Mouse (Mus musculus) liver, embryonic 15.5 days (tissue): Measurements from ENCODE around the gene Rnf8. TPM values are rescaled to one million over a fixed set of nuclear protein-coding genes. Genes with fewer than 3 reads are reported as not detected.
A peak's percentile ranks its signal among the peaks of the same experiment; 100 is the strongest.

Experiments
- ATAC-seq: fragments of 200-750 bp; cut with Nextera tagmentation; 2 replicates; pipeline ENCODE4 v1.8.0; 2017; ENCODE audit warnings: moderate number of reproducible peaks, mild to moderate bottlenecking, moderate library complexity; ENCODE audit not compliant: insufficient read depth
- H3K27ac ChIP-seq: fragments of 300-500 bp; sonication (generic); replicated peaks from 2 replicates; pipeline ENCODE4 v1.5.1; 2015; ENCODE audit warnings: mild to moderate bottlenecking, inconsistent platforms
- H3K27me3 ChIP-seq: fragments of 300-500 bp; sonication (generic); 2 replicates; pipeline ENCODE4 v1.6.1; 2015; ENCODE audit warnings: mild to moderate bottlenecking, inconsistent platforms
- H3K36me3 ChIP-seq: fragments of 300-500 bp; sonication (generic); replicated peaks from 2 replicates; pipeline ENCODE4 v1.6.1; 2015; ENCODE audit warnings: moderate library complexity, mild to moderate bottlenecking, inconsistent platforms
- H3K4me1 ChIP-seq: fragments of 300-500 bp; sonication (generic); replicated peaks from 2 replicates; pipeline ENCODE4 v1.6.1; 2015; ENCODE audit warnings: inconsistent platforms
- H3K4me2 ChIP-seq: fragments of 300-500 bp; sonication (generic); 2 replicates; pipeline ENCODE4 v1.6.1; 2015; ENCODE audit warnings: moderate library complexity, mild to moderate bottlenecking, inconsistent platforms
- H3K4me3 ChIP-seq: fragments of 300-500 bp; sonication (generic); replicated peaks from 2 replicates; pipeline ENCODE4 v1.5.1; 2015; ENCODE audit warnings: mild to moderate bottlenecking, inconsistent platforms
- H3K9ac ChIP-seq: fragments of 300-500 bp; sonication (generic); 2 replicates; pipeline ENCODE4 v1.6.1; 2015; ENCODE audit warnings: moderate library complexity, mild to moderate bottlenecking, inconsistent platforms
- H3K9me3 ChIP-seq: fragments of 300-500 bp; sonication (generic); replicated peaks from 2 replicates; pipeline ENCODE4 v1.6.1; 2016; ENCODE audit warnings: inconsistent platforms
- WGBS: fragments of 180-500 bp; shearing (Covaris S2); methylation state at CpG from one replicate; pipeline ENCODE4 v1.1.7; 2015; ENCODE audit warnings: mixed read lengths; ENCODE audit not compliant: insufficient replicate concordance; 5-methylcytosine and 5-hydroxymethylcytosine counted together
- polyA plus RNA-seq: library from polyadenylated mRNA; unstranded; fragments of >200 nt; fragmentation: Nextera tagmentation; extraction: Ambion mirVana; gene quantifications from 2 replicates; pipeline ENCODE4 v1.2.1, GENCODE M21; 2015

The Rnf8 gene
- polyA plus RNA-seq, 1 experiment from 2014 or later, result 36.7 TPM

DNA sequence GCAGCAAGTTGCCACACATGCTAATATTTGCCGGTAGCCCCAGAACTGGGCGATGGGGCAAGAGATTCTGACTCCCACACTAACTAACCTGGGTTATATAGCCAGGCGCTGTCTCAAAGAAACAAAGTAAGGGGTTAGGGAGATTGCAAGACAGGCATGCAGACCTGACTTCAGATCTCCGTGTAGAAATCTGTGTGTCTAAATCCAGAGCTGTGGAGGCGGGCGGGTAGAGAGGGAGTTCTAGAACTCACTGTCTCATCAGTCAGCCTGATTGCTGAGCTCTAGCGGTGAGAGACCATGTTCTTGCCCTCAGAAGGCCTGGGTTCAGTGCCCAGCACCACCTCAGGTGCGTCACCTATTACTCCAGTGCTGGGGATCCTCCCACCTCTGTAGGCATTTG lies 8.9 kb downstream of the Rnf8 start:
- H3K27ac ChIP-seq, result no peak overlapping the region
- no peaks in the 10 kb centered on the region for H3K9me3 ChIP-seq
- no peaks in the 10 kb centered on the region for H3K27me3 ChIP-seq
- peaks cover 97% of the 10 kb centered on the region for H3K36me3 ChIP-seq
- no peak overlapping the region for H3K4me3 ChIP-seq
- H3K4me2 ChIP-seq, result no peak overlapping the region
- H3K4me1 ChIP-seq, result peaks cover 12% of the 10 kb centered on the region
- H3K9ac ChIP-seq, result no peak overlapping the region
- ATAC-seq, result no peak
- 85% methylated on average over 8 of the region's 8 CpGs for WGBS

DNA sequence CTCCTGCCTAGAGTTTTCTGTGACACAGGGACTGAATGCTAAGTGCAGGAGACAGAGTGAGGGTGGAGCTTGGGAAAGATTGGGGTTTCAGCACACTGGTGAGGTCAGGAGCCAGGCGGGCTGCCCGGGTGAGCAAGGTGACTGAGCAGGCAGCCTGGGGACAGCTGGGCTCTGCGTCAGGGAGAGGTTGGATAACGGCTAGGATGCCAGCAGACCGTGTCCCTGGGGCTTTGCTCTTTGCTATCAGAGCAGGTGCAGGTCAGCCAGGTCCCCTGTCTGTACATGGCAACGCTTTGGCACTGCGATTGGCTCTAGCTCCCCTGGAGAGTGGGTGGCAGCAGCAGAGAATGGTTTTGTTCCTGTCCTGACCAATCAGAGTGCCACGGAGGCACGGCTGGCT lies 12.7 kb downstream of the Rnf8 start:
- no peak overlapping the region for H3K9ac ChIP-seq
- WGBS, result 85% methylated on average over 9 of the region's 9 CpGs
- H3K27me3 ChIP-seq, result no peaks in the 10 kb centered on the region
- no peak overlapping the region for H3K4me2 ChIP-seq
- no peak overlapping the region for H3K27ac ChIP-seq
- H3K36me3 ChIP-seq, result peaks cover 99% of the 10 kb centered on the region
- H3K9me3 ChIP-seq, result no peaks in the 10 kb centered on the region
- H3K4me3 ChIP-seq, result no peak overlapping the region
- ATAC-seq, result no peak
- H3K4me1 ChIP-seq, result peaks cover 34% of the 10 kb centered on the region

DNA sequence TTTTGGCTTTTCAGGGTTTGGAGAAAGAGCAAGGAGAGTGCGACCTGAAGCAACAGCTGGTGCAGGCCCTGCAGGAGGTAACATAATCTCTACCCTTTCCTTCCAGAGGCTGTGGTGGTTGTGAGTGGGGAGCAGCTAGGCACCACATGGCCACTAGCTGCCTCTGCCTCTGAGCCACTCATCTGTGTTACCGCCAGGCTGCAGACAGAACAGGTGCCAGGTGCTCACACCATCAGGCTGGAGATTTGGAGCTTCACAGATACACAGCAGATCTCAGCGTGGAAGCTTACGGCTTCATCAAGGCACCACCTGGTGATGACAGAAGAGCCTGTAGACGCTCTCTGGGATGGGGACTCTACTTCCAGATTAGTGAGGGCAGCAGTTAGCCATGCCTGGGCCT lies 14.4 kb downstream of the Rnf8 start:
- 84% methylated on average over 5 of the region's 5 CpGs for WGBS
- ATAC-seq, result no peak
- no peak overlapping the region for H3K4me3 ChIP-seq
- H3K9ac ChIP-seq, result no peak overlapping the region
- peaks cover 34% of the 10 kb centered on the region for H3K4me1 ChIP-seq
- H3K27me3 ChIP-seq, result no peaks in the 10 kb centered on the region
- H3K36me3 ChIP-seq, result peaks cover 99% of the 10 kb centered on the region
- H3K9me3 ChIP-seq, result no peaks in the 10 kb centered on the region
- peak overlapping the region; percentile 49; the same call in 1 of the 2 replicates for H3K4me2 ChIP-seq
- peak overlapping the region; percentile 77 for H3K27ac ChIP-seq

DNA sequence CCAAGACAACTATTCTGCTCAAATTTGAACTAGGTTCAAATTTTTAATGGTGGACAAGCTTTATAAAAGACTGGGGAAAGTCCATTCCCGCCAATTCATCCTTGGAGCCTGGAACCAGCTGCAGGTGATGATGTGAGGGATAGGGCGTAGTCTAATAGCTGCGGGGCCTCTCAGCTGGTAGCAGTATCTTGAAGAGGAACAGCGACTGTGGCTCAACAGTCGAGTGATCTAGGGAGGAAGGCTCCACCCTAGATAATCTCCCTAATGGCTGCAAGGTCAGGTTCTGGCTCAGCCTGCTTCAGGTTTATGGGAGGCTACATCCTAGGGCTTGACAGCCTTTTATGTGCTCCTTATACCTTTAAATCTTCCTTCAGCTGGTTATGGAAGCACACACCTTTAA lies 15.0 kb downstream of the Rnf8 start:
- H3K36me3 ChIP-seq, result peaks cover 99% of the 10 kb centered on the region
- H3K27ac ChIP-seq, result peak overlapping the region; percentile 77
- WGBS, result 16% methylated on average over 5 of the region's 5 CpGs
- H3K27me3 ChIP-seq, result no peaks in the 10 kb centered on the region
- peaks cover 34% of the 10 kb centered on the region for H3K4me1 ChIP-seq
- H3K4me2 ChIP-seq, result peak overlapping the region; percentile 49
- no peaks in the 10 kb centered on the region for H3K9me3 ChIP-seq
- no peak overlapping the region for H3K4me3 ChIP-seq
- peak overlapping the region; percentile 27; the same call in 1 of the 2 replicates for H3K9ac ChIP-seq
- ATAC-seq, result peak; percentile 85

DNA sequence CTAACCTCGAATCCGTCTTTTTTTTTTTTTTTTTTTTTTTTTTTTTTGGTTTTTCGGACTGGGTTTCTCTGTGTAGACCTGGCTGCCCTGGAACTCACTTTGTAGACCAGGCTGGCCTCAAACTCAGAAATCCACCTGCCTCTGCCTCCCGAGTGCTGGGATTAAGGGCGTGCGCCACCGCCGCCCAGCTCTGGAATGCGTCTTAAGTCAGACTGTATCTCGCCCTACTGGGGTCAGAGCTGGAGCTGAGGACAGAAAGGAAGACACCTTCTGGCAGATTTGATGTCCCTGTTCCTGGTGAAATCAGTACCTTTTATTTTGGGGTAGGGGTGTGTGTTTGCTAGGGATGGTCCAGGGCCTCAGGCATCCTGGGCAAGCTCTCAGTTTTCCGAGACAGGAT lies 17.7 kb downstream of the Rnf8 start:
- 85% methylated on average over 11 of the region's 11 CpGs for WGBS
- Histone ChIP-seq H3K27me3 (no peaks in the 10 kb centered on the region), H3K4me2 (no peak overlapping the region), H3K27ac (no peak overlapping the region), H3K4me3 (no peak overlapping the region), H3K9ac (no peak overlapping the region), H3K36me3 (peaks cover 99% of the 10 kb centered on the region), H3K4me1 (peaks cover 49% of the 10 kb centered on the region), H3K9me3 (no peaks in the 10 kb centered on the region)
- no peak for ATAC-seq

DNA sequence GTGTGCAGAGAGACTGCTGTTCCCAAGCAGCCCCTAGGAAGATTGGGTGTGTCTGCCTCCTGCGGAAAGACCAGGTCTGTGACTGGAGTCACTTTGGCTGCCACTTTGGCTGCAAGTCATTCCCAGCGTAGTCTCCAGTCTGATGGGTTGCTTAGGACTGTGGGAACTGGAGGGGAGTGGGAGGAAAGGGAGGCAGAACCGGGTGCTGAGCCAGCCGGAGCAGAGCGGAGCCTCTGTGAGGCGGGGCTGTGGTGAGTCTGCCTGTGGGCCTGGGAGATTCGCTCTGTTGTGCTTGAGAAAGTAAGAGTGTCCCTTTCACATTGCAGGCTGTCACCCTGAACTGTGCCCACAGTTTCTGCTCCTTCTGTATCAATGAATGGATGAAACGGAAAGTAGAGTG lies 20.9 kb downstream of the Rnf8 start:
- Histone ChIP-seq H3K9me3 (no peaks in the 10 kb centered on the region), H3K4me3 (no peak overlapping the region), H3K27ac (peak overlapping the region; percentile 4; the same call in 1 of the 2 replicates), H3K4me2 (no peak overlapping the region), H3K4me1 (peaks cover 36% of the 10 kb centered on the region), H3K9ac (no peak overlapping the region), H3K36me3 (peaks cover 98% of the 10 kb centered on the region), H3K27me3 (no peaks in the 10 kb centered on the region)
- WGBS, result 88% methylated on average over 8 of the region's 8 CpGs
- ATAC-seq, result no peak

DNA sequence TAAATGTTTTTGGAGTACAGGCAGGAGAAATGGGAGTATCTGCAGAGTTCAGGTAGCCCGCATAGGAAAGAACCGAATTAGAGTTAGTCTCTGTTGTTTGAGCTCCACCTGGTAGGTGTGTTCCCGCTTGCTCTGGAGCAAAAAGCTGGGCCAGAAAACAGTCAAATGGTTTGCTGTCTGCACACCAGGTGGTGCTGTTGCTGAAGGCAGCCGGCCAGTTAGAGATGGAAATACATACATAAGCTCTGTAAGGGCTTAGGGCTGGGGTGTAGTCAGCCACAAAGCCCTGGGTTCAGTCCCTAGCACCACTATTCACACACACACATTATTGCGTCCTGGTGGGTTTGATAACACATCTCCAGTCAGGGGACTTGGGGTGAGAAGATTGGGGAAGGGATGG lies 21.5 kb downstream of the Rnf8 start:
- H3K4me1 ChIP-seq, result peaks cover 35% of the 10 kb centered on the region
- WGBS, result 59% methylated on average over 5 of the region's 5 CpGs
- H3K4me2 ChIP-seq, result no peak overlapping the region
- H3K27me3 ChIP-seq, result no peaks in the 10 kb centered on the region
- H3K9me3 ChIP-seq, result no peaks in the 10 kb centered on the region
- ATAC-seq, result no peak
- H3K9ac ChIP-seq, result no peak overlapping the region
- peaks cover 98% of the 10 kb centered on the region for H3K36me3 ChIP-seq
- no peak overlapping the region for H3K4me3 ChIP-seq
- H3K27ac ChIP-seq, result 0 out of 2 replicates have a peak overlapping the region, but pooled peaks have one; percentile 4

DNA sequence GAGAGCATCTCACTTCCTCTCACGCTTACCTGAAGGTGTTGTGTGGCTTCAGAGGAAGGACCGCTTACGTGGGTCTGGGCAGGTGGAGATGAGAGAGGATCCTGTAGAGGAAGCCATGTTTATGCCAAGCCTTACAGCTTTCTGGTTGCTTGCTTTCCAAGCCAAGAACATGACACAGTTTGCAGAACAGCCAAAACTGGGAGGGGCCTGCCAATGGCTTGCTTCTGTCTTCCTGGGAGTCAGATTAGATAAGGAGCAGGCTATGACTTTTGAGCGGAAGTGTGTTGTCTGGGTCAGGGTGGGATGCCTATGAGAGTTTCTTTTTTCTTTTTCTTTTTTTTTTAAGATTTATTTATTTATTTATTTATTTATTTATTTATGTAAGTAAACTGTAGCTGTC lies 22.8 kb downstream of the Rnf8 start:
- Histone ChIP-seq H3K36me3 (peaks cover 98% of the 10 kb centered on the region), H3K4me2 (peak overlapping the region; percentile 38), H3K27ac (peak overlapping the region; percentile 57; the same call in 1 of the 2 replicates)

DNA sequence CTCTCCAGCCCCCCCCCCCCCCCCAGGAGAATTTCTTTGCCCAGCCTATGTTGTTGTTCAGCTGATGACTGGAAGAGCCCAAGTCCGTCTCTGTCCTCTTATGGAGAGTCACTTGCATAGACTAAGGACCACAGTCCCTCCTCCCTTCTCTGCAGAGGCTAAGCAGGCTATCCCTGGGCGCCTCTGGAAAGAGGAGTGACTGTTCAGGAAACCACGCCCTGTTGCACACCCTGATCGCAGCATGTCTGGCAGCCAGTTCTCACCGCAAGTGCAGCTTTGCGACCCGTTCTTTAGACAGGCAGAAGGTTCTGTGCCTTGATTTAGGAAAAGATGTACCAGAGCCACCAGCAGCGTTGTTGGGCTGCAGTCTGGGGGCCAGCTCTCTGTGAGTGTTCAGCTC lies 23.3 kb downstream of the Rnf8 start:
- Histone ChIP-seq H3K9ac (no peak overlapping the region), H3K4me3 (no peak overlapping the region), H3K27ac (peak overlapping the region; percentile 61), H3K27me3 (no peaks in the 10 kb centered on the region), H3K4me1 (peaks cover 35% of the 10 kb centered on the region), H3K4me2 (peak overlapping the region; percentile 38), H3K36me3 (peaks cover 98% of the 10 kb centered on the region), H3K9me3 (no peaks in the 10 kb centered on the region)
- ATAC-seq, result peak; percentile 75
- WGBS, result 21% methylated on average over 8 of the region's 8 CpGs

More for the DNA sequence above, 22.8 kb downstream of the Rnf8 start:
- WGBS, result 64% methylated on average over 4 of the region's 4 CpGs
- no peak overlapping the region for H3K4me3 ChIP-seq
- no peaks in the 10 kb centered on the region for H3K9me3 ChIP-seq
- no peak overlapping the region for H3K9ac ChIP-seq
- H3K27me3 ChIP-seq, result no peaks in the 10 kb centered on the region
- H3K4me1 ChIP-seq, result peaks cover 35% of the 10 kb centered on the region
- ATAC-seq, result peak; percentile 72

DNA sequence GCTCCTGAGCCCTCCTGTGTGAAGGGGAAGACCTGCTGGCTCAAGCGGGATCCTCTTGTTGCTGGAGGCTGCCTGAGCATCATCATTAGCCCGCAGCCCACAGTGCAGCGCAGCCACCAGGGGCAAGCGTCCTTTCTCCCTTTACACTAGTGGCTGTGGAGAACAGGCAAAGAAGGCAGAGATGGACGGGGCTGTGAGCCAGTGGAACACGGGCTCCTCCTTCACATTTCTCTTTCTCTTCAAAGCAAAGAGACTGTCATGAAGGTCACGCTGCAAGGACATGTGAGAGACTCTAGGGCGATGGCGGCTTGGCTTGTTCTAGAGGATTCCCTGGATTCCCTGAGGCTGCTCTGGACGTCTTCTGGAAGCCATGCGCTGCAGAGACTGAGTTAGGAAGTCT lies 26.4 kb downstream of the Rnf8 start:
- Histone ChIP-seq H3K4me1 (peaks cover 31% of the 10 kb centered on the region), H3K4me2 (no peak overlapping the region), H3K4me3 (no peak overlapping the region), H3K9ac (no peak overlapping the region), H3K36me3 (peaks cover 77% of the 10 kb centered on the region), H3K27me3 (no peaks in the 10 kb centered on the region), H3K27ac (no peak overlapping the region), H3K9me3 (no peaks in the 10 kb centered on the region)
- ATAC-seq, result no peak
- WGBS, result 94% methylated on average over 11 of the region's 11 CpGs

DNA sequence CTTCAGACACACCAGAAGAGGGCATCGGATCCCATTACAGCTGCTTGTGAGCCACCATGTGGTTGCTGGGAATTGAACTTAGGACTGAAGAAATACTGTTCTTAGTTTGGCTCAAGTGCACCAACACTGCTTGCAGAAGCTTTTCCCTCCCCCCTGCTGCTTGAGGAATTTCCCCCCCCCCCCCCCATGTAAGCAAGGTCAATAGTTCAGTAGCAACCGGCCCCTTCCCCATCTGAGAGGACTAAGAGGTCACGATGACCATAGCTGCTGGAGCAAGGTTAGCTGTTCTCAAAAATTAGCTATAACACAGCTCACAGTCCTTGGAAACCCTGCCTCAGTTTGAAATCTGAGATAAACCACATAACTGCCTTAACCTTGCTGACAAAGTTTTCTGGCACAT lies 27.6 kb downstream of the Rnf8 start:
- Histone ChIP-seq H3K27ac (no peak overlapping the region), H3K9me3 (no peaks in the 10 kb centered on the region), H3K36me3 (peaks cover 64% of the 10 kb centered on the region), H3K4me3 (no peak overlapping the region), H3K4me2 (no peak overlapping the region), H3K9ac (no peak overlapping the region), H3K27me3 (no peaks in the 10 kb centered on the region), H3K4me1 (peaks cover 19% of the 10 kb centered on the region)
- 84% methylated on average over 3 of the region's 3 CpGs for WGBS
- ATAC-seq, result no peak

DNA sequence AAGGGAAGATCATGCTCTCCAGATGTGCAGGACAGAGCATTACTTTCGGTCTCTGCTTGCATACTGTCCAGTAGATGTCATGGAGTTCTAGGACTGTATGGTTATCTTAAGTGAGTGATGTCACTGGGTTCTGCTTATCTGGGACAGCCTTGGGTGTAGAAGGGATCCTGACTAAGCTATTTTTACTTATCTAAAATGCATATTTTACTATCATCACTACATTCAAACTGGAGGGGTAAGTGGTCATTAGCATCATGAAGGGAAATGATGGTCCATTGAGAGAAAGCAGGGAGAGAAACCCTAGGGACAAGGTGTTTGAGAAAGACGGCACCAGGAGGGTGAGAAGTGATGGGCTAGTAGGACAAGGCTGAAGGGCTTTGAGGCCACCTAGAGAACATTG lies 43.7 kb downstream of the Rnf8 start:
- H3K27ac ChIP-seq, result peak overlapping the region; percentile 99
- H3K4me1 ChIP-seq, result peaks cover 49% of the 10 kb centered on the region
- H3K4me3 ChIP-seq, result peak overlapping the region; percentile 64
- no peaks in the 10 kb centered on the region for H3K9me3 ChIP-seq
- WGBS, result 15% methylated on average over 2 of the region's 2 CpGs
- H3K4me2 ChIP-seq, result peak overlapping the region; percentile 68
- H3K27me3 ChIP-seq, result no peaks in the 10 kb centered on the region
- H3K36me3 ChIP-seq, result peaks cover 31% of the 10 kb centered on the region
- ATAC-seq, result peak; percentile 80
- peak overlapping the region; percentile 68 for H3K9ac ChIP-seq
